Mouse (Mus musculus) neural tube, embryonic 11.5 days (tissue): ENCODE results near the gene Cinp. TPM values are rescaled to one million over a fixed set of nuclear protein-coding genes. Genes with fewer than 3 reads are reported as not detected.

Experiments
- ATAC-seq: fragments of 200-750 bp; cut with Nextera tagmentation; 2 replicates; pipeline ENCODE4 v1.8.0; 2017; ENCODE audit warnings: moderate number of reproducible peaks, mild to moderate bottlenecking, moderate TSS enrichment, moderate library complexity; ENCODE audit not compliant: insufficient read depth, low FRiP score, low TSS enrichment
- DNase-seq: peaks from one replicate; pipeline ENCODE4 v3.0.0-alpha.2; 2015; ENCODE audit warnings: low spot score
- H3K27ac ChIP-seq: fragments of 300-500 bp; sonication (generic); 2 replicates; pipeline ENCODE4 v1.5.1; 2014; ENCODE audit warnings: low read depth, mild to moderate bottlenecking, low read length
- H3K27me3 ChIP-seq: fragments of 300-500 bp; sonication (generic); 2 replicates; pipeline ENCODE4 v1.6.1; 2014; ENCODE audit warnings: mild to moderate bottlenecking, low read length, mixed read lengths; ENCODE audit not compliant: control insufficient read depth, insufficient read depth
- H3K36me3 ChIP-seq: fragments of 300-500 bp; sonication (generic); 2 replicates; pipeline ENCODE4 v1.6.1; 2014; ENCODE audit warnings: mild to moderate bottlenecking, low read length, moderate library complexity, mixed read lengths; ENCODE audit not compliant: control insufficient read depth, insufficient read depth
- H3K4me1 ChIP-seq: fragments of 300-500 bp; sonication (generic); 2 replicates; pipeline ENCODE4 v1.6.1; 2014; ENCODE audit warnings: low read length, mixed read lengths; ENCODE audit not compliant: control insufficient read depth, insufficient read depth
- H3K4me2 ChIP-seq: fragments of 300-500 bp; sonication (generic); 2 replicates; pipeline ENCODE4 v1.6.1; 2014; ENCODE audit warnings: low read depth, mild to moderate bottlenecking, moderate library complexity
- H3K4me3 ChIP-seq: fragments of 300-500 bp; sonication (generic); 2 replicates; pipeline ENCODE4 v1.5.1; 2014; ENCODE audit warnings: low read depth, low read length
- H3K9ac ChIP-seq: fragments of 300-500 bp; sonication (generic); 2 replicates; pipeline ENCODE4 v1.6.1; 2014; ENCODE audit warnings: mild to moderate bottlenecking, low read length
- H3K9me3 ChIP-seq: fragments of 300-500 bp; sonication (generic); 2 replicates; pipeline ENCODE4 v1.6.1; 2016; ENCODE audit warnings: low read length; ENCODE audit not compliant: control insufficient read depth
- WGBS: fragments of 180-500 bp; shearing (Covaris S2); extraction: QIAGEN DNeasy Blood & Tissue Kit; methylation state at CpG from one replicate; pipeline ENCODE4 v1.1.7; 2014; 5-methylcytosine and 5-hydroxymethylcytosine counted together
- polyA plus RNA-seq: library from polyadenylated mRNA; unstranded; fragments of >200 nt; fragmentation: Nextera tagmentation; extraction: Ambion mirVana; gene quantifications from 2 replicates; pipeline ENCODE4 v1.2.1, GENCODE M21; 2014

The Cinp gene
- polyA plus RNA-seq, 1 experiment from 2014 or later: 85.3 TPM

- no peak for ATAC-seq
- H3K36me3 ChIP-seq: no peaks in the 10 kb centered on the region
- DNase-seq: peak; percentile 35
- H3K27ac ChIP-seq: no peak overlapping the region
- peak overlapping the region; percentile 33 for H3K4me3 ChIP-seq
- 1% methylated on average over 42 of the region's 42 CpGs for WGBS
- peaks cover 12% of the 10 kb centered on the region; the same call in 1 of the 2 replicates for H3K4me1 ChIP-seq
- peak overlapping the region; percentile 41 for H3K9ac ChIP-seq
- H3K4me2 ChIP-seq: peak overlapping the region; percentile 64
- H3K9me3 ChIP-seq: no peaks in the 10 kb centered on the region
- H3K27me3 ChIP-seq: peaks cover 7% of the 10 kb centered on the region; the same call in 1 of the 2 replicates
Observed at GRCm38 (mm10) chr12:110844227-110845130, 44.5 kb downstream of the Cinp start.

DNA sequence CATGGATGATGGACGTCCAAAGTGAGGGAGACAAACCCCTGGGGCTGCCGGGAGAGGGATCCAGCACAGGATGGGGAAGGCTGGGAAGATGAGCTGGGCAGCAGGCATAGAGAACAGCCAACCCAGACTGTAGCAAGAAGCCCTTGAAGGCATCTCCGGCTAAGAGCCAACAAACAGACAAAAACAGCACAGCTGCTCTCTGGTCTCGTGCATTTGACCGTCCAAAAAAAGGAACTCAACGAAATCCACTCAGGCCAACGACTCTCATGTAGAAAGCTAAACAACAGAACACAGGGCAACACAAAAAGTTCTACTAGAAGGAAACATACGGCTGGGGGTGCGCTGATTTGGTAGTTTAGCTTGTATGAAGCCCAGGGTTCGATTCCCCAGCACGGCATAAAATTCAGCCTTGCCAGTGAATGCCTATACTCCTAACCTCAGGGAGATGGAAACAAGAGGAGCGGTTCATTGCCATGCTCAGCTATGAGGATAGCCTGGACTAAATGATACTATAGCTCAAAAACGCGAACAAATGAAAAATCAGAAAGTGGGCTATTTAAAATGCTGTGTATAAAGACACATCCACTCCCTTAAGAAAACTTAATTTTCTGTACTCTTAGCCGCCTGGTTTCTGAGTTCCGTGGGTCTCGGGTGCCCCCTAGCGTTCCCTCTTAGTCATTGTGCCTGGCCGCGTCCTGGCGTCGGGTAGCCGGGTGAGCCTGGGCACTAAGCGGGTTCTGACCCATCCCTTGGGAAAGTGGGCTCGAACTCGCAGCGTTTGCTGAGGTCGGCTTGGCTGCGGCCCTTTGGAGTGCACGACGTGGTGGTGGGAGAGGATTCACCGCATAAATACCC is 45.5 kb downstream of the Cinp start:
- H3K27ac ChIP-seq: no peak overlapping the region
- DNase-seq (peak; percentile 89), ATAC-seq (0 out of 2 replicates have a peak, but pooled peaks have one; percentile 10)
- peaks cover 12% of the 10 kb centered on the region; the same call in 1 of the 2 replicates for H3K4me1 ChIP-seq
- peak overlapping the region; percentile 64 for H3K4me2 ChIP-seq
- H3K27me3 ChIP-seq: peaks cover 7% of the 10 kb centered on the region; the same call in 1 of the 2 replicates
- H3K9ac ChIP-seq: peak overlapping the region; percentile 15; the same call in 1 of the 2 replicates
- H3K36me3 ChIP-seq: no peaks in the 10 kb centered on the region
- H3K9me3 ChIP-seq: no peaks in the 10 kb centered on the region
- WGBS: 22% methylated on average over 32 of the region's 32 CpGs
- peak overlapping the region; percentile 33 for H3K4me3 ChIP-seq

DNA sequence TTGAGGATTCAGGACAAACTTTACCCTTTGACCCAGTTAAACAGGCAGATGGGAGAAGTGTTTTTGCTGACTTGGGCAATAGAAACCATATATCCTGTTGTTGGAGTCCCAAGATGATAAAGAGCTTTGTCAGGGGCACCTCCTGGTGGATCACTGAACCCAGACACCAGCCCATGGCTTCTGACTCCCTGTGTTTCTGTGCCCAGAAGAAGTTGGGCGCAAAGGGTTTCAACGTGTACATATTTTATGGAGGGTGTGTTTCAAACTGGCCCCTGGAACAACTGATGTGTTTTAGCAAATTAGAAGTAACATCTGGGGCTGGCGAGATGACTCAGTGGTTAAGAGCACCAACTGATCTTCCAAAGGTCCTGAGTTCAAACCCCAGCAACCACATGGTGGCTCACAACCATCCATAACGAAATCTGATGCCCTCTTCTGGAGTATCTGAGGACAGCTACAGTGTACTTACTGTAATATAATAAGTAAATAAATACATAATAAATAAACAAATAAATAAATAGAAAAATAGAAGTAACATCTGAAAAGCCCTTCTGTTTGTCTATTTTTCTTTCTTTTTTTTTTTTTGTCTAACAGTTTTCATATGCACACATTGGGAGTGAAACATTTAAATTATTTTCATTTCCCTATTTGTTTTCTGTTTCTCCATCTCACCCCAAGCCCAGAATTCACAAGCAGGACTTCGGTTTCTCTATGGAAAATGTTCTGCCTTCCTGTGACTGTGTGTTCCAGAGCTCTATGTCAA is 47.0 kb downstream of the Cinp start:
- no peaks in the 10 kb centered on the region for H3K9me3 ChIP-seq
- H3K36me3 ChIP-seq: no peaks in the 10 kb centered on the region
- peaks cover 14% of the 10 kb centered on the region for H3K4me1 ChIP-seq
- H3K27ac ChIP-seq: no peak overlapping the region
- H3K27me3 ChIP-seq: peaks cover 7% of the 10 kb centered on the region; the same call in 1 of the 2 replicates
- no peak overlapping the region for H3K9ac ChIP-seq
- H3K4me3 ChIP-seq: no peak overlapping the region
- ATAC-seq (no peak), DNase-seq (no peak)
- 68% methylated on average over 5 of the region's 5 CpGs for WGBS
- no peak overlapping the region for H3K4me2 ChIP-seq

- H3K27me3 ChIP-seq: peaks cover 3% of the 10 kb centered on the region; the same call in 1 of the 2 replicates
- peak within 1 kb of the TSS; percentile 75 for H3K4me3 ChIP-seq
- H3K27ac ChIP-seq: no peak within 1 kb of the TSS
- ATAC-seq: peak; percentile 67; the same call in 1 of the 2 replicates
- peak within 1 kb of the TSS; percentile 61 for H3K9ac ChIP-seq
- H3K4me2 ChIP-seq: peak within 1 kb of the TSS; percentile 62
- no peaks in the 10 kb centered on the region for H3K36me3 ChIP-seq
- peaks cover 12% of the 10 kb centered on the region for H3K4me1 ChIP-seq
- DNase-seq: peak; percentile 95
- H3K9me3 ChIP-seq: no peaks in the 10 kb centered on the region
- under 1% methylated on average over 71 of the region's 71 CpGs for WGBS
Observed at GRCm38 (mm10) chr12:110840348-110841198, 48.4 kb downstream of the Cinp start, which contains the start of gene Mok. Mok (minus strand) TSS chr12:110840939.

DNA sequence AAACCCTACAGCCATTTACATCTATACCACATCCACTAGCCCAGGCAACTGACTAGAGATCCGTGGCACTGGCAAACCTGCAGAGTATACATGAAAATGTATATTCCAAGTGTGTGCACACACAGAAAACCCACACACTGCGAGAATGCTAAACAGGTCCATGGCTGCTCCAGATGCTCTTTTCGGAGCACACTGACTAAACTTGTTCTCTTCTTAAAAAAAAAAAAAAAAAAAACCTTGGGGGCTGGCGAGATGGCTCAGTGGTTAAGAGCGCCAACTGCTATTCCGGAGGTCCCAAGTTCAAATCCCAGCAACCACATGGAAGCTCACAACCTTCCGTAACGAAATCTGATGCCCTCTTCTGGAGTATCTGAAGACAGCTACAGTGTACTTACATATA is 51.1 kb downstream of the Cinp start:
- H3K27me3 ChIP-seq: no peaks in the 10 kb centered on the region

DNA sequence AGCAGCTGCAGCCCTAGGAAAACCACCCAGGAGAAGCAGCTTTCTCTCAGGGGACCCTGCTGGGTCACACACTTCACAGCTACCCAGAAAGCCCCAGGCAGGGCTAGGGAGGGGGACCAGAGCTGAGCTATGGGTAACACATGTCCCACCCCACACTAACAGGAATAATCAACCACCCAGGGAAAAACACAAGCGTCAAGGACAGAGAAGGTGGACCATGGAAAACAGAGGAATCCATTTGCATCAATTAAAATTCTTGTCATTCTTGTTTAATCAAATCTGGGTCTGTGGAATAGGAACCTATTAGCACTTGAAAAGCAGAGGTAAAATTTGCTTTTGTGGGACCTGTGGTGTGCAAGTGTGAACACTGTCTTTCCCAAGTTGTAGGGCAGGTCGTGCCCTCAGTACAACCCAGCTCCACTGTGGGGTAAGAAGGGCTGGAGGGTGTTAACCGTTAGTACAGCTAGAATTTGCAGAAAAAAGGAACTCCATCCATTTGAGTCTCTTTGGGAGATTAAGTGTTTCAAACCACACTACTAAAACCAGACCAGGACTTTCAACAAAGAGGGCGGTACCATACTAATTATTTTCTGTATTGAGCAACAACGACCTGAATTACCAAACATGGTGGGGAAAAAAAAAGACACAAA is 51.6 kb downstream of the Cinp start:
- H3K27ac ChIP-seq: peak overlapping the region; percentile 30
- H3K27me3 ChIP-seq: no peaks in the 10 kb centered on the region
- no peak overlapping the region for H3K4me2 ChIP-seq
- WGBS: 36% methylated on average over 5 of the region's 5 CpGs
- H3K9ac ChIP-seq: 0 out of 2 replicates have a peak overlapping the region, but pooled peaks have one; percentile 1
- peaks cover 8% of the 10 kb centered on the region for H3K4me1 ChIP-seq
- no peaks in the 10 kb centered on the region for H3K9me3 ChIP-seq
- no peak for DNase-seq
- no peak overlapping the region for H3K4me3 ChIP-seq
- H3K36me3 ChIP-seq: no peaks in the 10 kb centered on the region
- ATAC-seq: peak; percentile 53; the same call in 1 of the 2 replicates

More for the DNA sequence above, 51.1 kb downstream of the Cinp start:
- Histone ChIP-seq H3K9me3 (no peaks in the 10 kb centered on the region), H3K4me3 (no peak overlapping the region), H3K9ac (no peak overlapping the region), H3K36me3 (no peaks in the 10 kb centered on the region), H3K27ac (no peak overlapping the region), H3K4me1 (peaks cover 8% of the 10 kb centered on the region), H3K4me2 (no peak overlapping the region)
- ATAC-seq: no peak
- WGBS: 89% methylated on average over 8 of the region's 8 CpGs
- no peak for DNase-seq

DNA sequence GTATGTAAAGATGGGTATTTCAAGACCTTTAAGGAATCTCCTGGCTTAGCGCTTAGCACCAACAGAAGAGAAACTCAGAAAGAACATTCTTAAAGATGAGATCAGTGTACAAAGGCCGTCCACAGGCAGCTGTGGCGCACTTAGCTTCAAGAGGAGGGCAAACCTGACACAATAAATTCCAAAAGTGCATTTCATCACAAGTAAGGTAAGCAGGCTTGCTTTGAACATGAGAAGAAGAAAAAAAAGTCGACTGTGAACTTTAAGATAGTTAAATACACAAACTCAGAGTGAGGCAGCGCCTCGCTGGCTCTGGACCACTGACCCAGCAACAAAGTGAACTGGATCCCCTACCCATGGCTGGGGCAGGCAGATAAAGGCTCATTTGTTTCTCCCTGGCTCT is 52.2 kb downstream of the Cinp start:
- Histone ChIP-seq H3K4me3 (no peak overlapping the region), H3K4me1 (peaks cover 8% of the 10 kb centered on the region), H3K36me3 (no peaks in the 10 kb centered on the region), H3K9me3 (no peaks in the 10 kb centered on the region), H3K27ac (peak overlapping the region; percentile 30), H3K4me2 (no peak overlapping the region), H3K27me3 (no peaks in the 10 kb centered on the region), H3K9ac (0 out of 2 replicates have a peak overlapping the region, but pooled peaks have one; percentile 1)
- DNase-seq (no peak), ATAC-seq (0 out of 2 replicates have a peak, but pooled peaks have one; percentile 11)
- 57% methylated on average over 6 of the region's 6 CpGs for WGBS
